Mouse (Mus musculus): ENCODE measurements around the gene Arl3. TPM values are rescaled to one million over a fixed set of nuclear protein-coding genes. Genes with fewer than 3 reads are reported as not detected.
A peak's percentile ranks its signal among the peaks of the same experiment; 100 is the strongest.

Arl3 gene
- polyA plus RNA-seq, 1 experiment from 2014 or later: 52.6 TPM

- WGBS: 82% methylated on average over 4 of the region's 4 CpGs
- Histone ChIP-seq H3K4me3 (ENCODE audit: low read depth, low read length) (no peak overlapping the region), H3K36me3 (ENCODE audit: insufficient read depth, low read length) (no peaks in the 10 kb centered on the region), H3K27ac (ENCODE audit: low read length) (no peak overlapping the region), H3K4me1 (ENCODE audit: insufficient read depth, low read depth, low read length) (peaks cover 7% of the 10 kb centered on the region; the same call in 1 of the 2 replicates), H3K9ac (replicated peaks; ENCODE audit: low read depth) (no peak overlapping the region), H3K4me2 (replicated peaks; ENCODE audit: low read depth, low read length) (peak overlapping the region; percentile 34; the same call in 1 of the 2 replicates), H3K27me3 (replicated peaks; ENCODE audit: insufficient read depth, low read length) (no peaks in the 10 kb centered on the region), H3K9me3 (ENCODE audit: low read length) (no peaks in the 10 kb centered on the region)
- ATAC-seq (no peak), DNase-seq (ENCODE audit: low spot score) (no peak)
- TF ChIP-seq EP300 (IDR thresholded peaks at IDR 0.05) (no peak), CTCF (IDR thresholded peaks at IDR 0.05) (no peak)
Measured at GRCm38 (mm10) chr19:46598187-46598586, 25.2 kb upstream of the Arl3 start.

- Histone ChIP-seq H3K27ac (ENCODE audit: low read length) (no peak overlapping the region), H3K4me2 (replicated peaks; ENCODE audit: low read depth, low read length) (no peak overlapping the region), H3K27me3 (replicated peaks; ENCODE audit: insufficient read depth, low read length) (no peaks in the 10 kb centered on the region), H3K36me3 (ENCODE audit: insufficient read depth, low read length) (no peaks in the 10 kb centered on the region), H3K4me1 (ENCODE audit: insufficient read depth, low read depth, low read length) (no peaks in the 10 kb centered on the region), H3K4me3 (ENCODE audit: low read depth, low read length) (no peak overlapping the region), H3K9me3 (ENCODE audit: low read length) (no peaks in the 10 kb centered on the region), H3K9ac (replicated peaks; ENCODE audit: low read depth) (no peak overlapping the region)
- ATAC-seq: no peak
- DNase-seq (ENCODE audit: low spot score): no peak
- TF ChIP-seq CTCF (IDR thresholded peaks at IDR 0.05) (peak; percentile 39), EP300 (IDR thresholded peaks at IDR 0.05) (no peak)
- WGBS: 89% methylated on average over 9 of the region's 9 CpGs
Measured at GRCm38 (mm10) chr19:46592751-46593439, 19.9 kb upstream of the Arl3 start.

DNA sequence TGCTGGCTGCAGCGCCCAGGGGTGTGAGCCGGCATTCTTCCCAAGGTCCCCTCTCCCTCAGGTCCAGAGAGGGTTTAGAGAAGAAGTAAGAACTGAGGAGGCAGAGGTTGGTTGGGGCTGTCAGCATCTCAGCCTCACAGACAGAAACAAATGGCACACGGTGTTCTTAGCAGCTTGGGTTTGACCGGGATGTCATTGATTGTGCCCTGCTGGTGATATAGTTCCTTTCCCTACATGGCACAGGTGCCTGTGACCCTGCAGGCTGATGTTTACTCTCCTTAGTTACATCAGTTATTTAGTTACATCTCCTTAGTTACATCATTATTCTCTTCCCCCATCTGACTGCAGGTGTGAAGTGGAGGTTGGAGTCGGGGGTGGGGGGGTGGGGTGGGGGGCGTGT is 18.6 kb upstream of the Arl3 start:
- DNase-seq (ENCODE audit: low spot score): no peak
- no peak overlapping the region for H3K27ac ChIP-seq (ENCODE audit: low read length)
- no peaks in the 10 kb centered on the region for H3K4me1 ChIP-seq (ENCODE audit: insufficient read depth, low read depth, low read length)
- no peak overlapping the region for H3K4me3 ChIP-seq (ENCODE audit: low read depth, low read length)
- no peak for ATAC-seq
- 82% methylated on average over 6 of the region's 6 CpGs for WGBS
- no peaks in the 10 kb centered on the region for H3K27me3 ChIP-seq (replicated peaks; ENCODE audit: insufficient read depth, low read length)
- TF ChIP-seq EP300 (IDR thresholded peaks at IDR 0.05) (no peak), CTCF (IDR thresholded peaks at IDR 0.05) (no peak)
- no peak overlapping the region for H3K9ac ChIP-seq (replicated peaks; ENCODE audit: low read depth)
- no peaks in the 10 kb centered on the region for H3K9me3 ChIP-seq (ENCODE audit: low read length)
- H3K36me3 ChIP-seq (ENCODE audit: insufficient read depth, low read length): no peaks in the 10 kb centered on the region
- no peak overlapping the region for H3K4me2 ChIP-seq (replicated peaks; ENCODE audit: low read depth, low read length)

DNA sequence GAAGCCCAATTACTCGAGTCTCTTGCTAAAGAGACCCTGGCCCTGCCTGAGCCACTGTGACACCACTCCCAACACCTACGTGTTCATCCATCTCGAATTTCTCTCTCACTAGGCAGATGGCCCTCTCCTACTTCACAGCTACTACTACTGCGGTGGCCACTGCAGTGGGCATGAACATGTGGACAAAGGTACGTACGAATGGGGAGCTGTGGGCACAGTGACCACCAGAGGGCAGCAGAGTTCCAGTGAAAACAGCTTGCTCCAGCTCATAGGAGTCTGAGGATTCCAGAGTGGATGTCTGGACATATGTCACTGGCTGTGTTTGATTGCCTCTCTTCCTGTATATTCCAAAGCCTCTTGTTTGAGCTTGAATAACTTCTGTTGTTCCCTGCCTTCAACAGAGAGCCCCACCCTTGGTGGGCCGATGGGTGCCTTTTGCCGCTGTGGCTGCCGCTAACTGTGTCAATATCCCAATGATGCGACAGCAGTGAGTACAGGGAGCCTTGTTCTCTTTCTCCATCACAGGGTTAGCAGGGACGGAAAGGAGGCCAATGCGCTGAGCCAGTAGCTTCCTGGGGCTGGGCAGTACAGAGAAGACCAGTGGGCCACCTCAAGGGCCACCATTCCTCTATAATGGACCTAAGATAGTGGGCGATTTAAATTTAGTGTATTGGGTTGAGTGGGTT is 15.0 kb upstream of the Arl3 start:
- Histone ChIP-seq H3K27me3 (replicated peaks; ENCODE audit: insufficient read depth, low read length) (no peaks in the 10 kb centered on the region), H3K4me1 (ENCODE audit: insufficient read depth, low read depth, low read length) (no peaks in the 10 kb centered on the region), H3K9ac (replicated peaks; ENCODE audit: low read depth) (no peak overlapping the region), H3K4me2 (replicated peaks; ENCODE audit: low read depth, low read length) (no peak overlapping the region), H3K27ac (ENCODE audit: low read length) (no peak overlapping the region), H3K36me3 (ENCODE audit: insufficient read depth, low read length) (no peaks in the 10 kb centered on the region), H3K9me3 (ENCODE audit: low read length) (no peaks in the 10 kb centered on the region), H3K4me3 (ENCODE audit: low read depth, low read length) (no peak overlapping the region)
- peak; percentile 87 for DNase-seq (ENCODE audit: low spot score)
- TF ChIP-seq CTCF (IDR thresholded peaks at IDR 0.05) (peak; percentile 98), EP300 (IDR thresholded peaks at IDR 0.05) (no peak)
- ATAC-seq: peak; percentile 81
- 54% methylated on average over 13 of the region's 13 CpGs for WGBS

- no peaks in the 10 kb centered on the region for H3K36me3 ChIP-seq (ENCODE audit: insufficient read depth, low read length)
- WGBS: 51% methylated on average over 4 of the region's 4 CpGs
- H3K27ac ChIP-seq (ENCODE audit: low read length): peak overlapping the region; percentile 33; the same call in 1 of the 2 replicates
- DNase-seq (ENCODE audit: low spot score) (peak; percentile 46), ATAC-seq (no peak)
- no peak overlapping the region for H3K4me3 ChIP-seq (ENCODE audit: low read depth, low read length)
- TF ChIP-seq EP300 (IDR thresholded peaks at IDR 0.05) (no peak), CTCF (IDR thresholded peaks at IDR 0.05) (no peak)
- H3K27me3 ChIP-seq (replicated peaks; ENCODE audit: insufficient read depth, low read length): no peaks in the 10 kb centered on the region
- no peak overlapping the region for H3K9ac ChIP-seq (replicated peaks; ENCODE audit: low read depth)
- 0 out of 2 replicates have a peak, but pooled peaks cover 4% of the 10 kb centered on the region for H3K4me1 ChIP-seq (ENCODE audit: insufficient read depth, low read depth, low read length)
- H3K4me2 ChIP-seq (replicated peaks; ENCODE audit: low read depth, low read length): no peak overlapping the region
- no peaks in the 10 kb centered on the region for H3K9me3 ChIP-seq (ENCODE audit: low read length)
Measured at GRCm38 (mm10) chr19:46575196-46575595, 2.2 kb upstream of the Arl3 start.

DNA sequence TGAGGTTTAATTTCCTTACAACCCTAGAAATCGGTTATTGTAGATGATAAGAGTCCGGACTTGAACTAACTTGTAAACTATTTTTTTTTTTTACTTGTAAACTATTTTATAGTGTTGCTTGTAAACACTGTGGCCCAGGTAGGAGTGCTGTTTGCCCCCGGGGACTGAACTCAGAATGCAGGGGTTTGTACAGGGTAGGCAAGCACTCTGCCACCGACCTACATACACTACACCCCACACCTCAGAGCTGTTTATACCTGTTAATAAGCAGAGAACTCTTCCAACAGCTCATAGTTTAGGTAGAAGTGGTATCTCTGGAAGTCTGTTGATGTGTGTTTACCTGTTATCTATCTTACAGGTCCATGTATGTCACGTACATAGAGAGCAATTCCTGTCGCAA is 992 bp upstream of the Arl3 start:
- Histone ChIP-seq H3K9ac (replicated peaks; ENCODE audit: low read depth) (no peak overlapping the region), H3K36me3 (ENCODE audit: insufficient read depth, low read length) (no peaks in the 10 kb centered on the region), H3K27ac (ENCODE audit: low read length) (peak overlapping the region; percentile 88), H3K27me3 (replicated peaks; ENCODE audit: insufficient read depth, low read length) (no peaks in the 10 kb centered on the region), H3K4me3 (ENCODE audit: low read depth, low read length) (peak overlapping the region; percentile 75), H3K9me3 (ENCODE audit: low read length) (no peaks in the 10 kb centered on the region), H3K4me2 (replicated peaks; ENCODE audit: low read depth, low read length) (peak overlapping the region; percentile 89), H3K4me1 (ENCODE audit: insufficient read depth, low read depth, low read length) (0 out of 2 replicates have a peak, but pooled peaks cover 4% of the 10 kb centered on the region)
- no peak for TF ChIP-seq CTCF (IDR thresholded peaks at IDR 0.05)
- no peak for TF ChIP-seq EP300 (IDR thresholded peaks at IDR 0.05)
- no peak for DNase-seq (ENCODE audit: low spot score)
- no peak for ATAC-seq
- 32% methylated on average over 6 of the region's 6 CpGs for WGBS
